Mouse (Mus musculus) cerebellum, adult 11-12 months (tissue): ENCODE measurements at regions not wholly inside any gene's neighbourhood (a gene's known extent, or its start where the extent isn't known, plus 50 kb on each side); places are given as distances from the start of the nearest gene placed in this dataset.
"Not testable (repeated sequence)": the region's sequence is repeated elsewhere in the genome, so short reads cannot be mapped to it uniquely, and the experiment has no call there.

Experiments used
- DNase-seq: peaks from one replicate; pipeline ENCODE4 v3.0.0; 2022

DNA sequence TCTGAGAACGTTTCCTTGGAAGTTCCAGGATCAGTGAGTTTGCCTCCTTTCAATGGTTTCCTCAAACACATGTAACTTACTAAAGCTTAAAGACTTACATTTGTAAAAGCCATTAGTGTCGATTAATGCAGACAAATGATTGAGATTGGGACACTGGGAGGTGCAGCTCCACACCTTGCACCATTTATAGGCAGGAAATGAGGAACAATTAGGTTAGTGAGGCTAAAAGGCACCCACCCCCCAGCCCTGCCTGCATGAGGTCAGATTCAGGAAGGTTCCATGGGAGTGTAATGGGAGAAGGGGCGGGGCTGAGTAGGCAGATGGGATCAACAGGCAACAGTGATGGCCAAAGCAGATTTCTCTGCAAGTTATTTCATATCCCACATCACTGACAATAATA is 131.1 kb upstream of the Gm12728 start:
- no peak for DNase-seq

DNA sequence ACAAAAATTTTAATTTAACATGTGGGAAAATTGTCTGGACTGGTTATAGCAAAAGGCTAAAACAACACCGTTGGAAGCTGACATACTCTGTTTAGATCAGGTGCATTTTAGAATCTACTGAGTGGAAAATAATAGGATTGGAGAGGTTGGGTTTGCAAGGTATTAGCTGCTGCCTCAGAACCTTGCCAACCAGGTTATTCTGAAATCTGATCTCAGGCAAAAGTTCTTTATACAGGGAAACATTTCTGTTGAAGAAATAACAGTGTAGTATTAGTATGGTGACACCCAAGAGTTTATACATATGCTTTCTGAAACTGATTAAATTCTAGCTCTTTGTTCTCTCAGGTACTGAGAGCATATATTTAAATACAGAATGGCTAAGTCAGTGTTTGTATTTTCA is 113.0 kb upstream of the Gm12728 start:
- no peak for DNase-seq

GRCm38 (mm10) chr4:105690716-105691115 is 99.0 kb upstream of the Gm12728 start:
- DNase-seq = no peak

DNA sequence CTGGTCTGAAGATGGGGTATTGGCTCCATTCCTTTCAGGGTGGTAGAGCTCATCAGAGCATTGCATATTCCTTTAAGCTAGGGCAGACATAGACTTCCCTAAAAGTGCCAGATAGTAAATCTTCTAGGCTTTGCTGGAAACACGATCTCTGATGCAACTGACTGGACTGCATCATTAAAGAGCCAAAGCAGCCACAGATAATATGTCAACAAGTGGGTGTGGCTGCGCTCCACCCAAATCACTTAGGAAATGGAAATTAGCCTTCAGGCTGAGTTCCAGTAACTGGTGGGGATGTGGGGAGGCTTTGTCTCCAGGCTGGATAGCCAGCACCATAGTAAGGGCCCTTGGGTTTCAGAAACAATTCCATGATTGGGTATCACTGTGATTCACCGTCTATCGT is 97.3 kb upstream of the Gm12728 start:
- DNase-seq = no peak

- DNase-seq = no peak
Measured at GRCm38 (mm10) chr4:105695895-105696294, 93.8 kb upstream of the Gm12728 start.

DNA sequence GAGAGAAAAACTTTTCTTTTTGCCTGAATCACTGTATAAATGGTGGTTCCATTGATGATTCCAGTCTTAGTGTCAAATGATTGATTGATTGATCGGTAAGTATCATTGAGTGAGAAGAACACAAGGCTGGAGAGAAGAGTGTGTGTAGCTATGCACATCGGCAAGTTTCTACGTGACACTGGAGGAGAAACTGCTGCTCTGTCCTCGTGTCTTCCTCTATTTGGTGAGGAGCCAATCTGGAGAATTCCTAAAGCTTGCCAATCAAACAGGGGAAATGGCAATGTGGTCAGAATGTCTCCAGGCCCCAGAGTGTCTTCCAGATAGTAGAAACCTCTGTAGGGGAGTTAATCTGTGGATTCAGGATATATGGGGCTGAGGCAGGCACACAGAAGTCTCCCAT is 92.5 kb upstream of the Gm12728 start:
- no peak for DNase-seq

DNA sequence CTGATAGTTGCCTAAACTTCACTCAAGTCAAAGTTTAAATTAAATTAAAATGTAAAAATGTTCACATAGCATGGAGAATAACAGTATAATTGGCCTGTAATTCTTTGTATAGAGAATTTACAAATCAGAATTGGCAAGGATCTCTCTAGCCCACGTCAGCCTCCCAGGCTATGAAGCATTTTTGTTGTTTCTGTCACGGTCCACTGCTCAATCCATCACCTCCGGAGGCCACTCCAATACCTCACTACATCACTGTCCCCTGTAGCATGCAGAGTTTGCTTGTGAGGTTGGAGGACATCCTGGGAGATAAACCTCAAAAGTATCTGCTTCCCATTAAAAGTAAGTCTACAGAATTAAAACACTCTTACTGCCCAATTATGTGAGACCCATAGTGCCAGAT is 87.6 kb upstream of the Gm12728 start:
- no peak for DNase-seq

- DNase-seq = no peak
Measured at GRCm38 (mm10) chr4:105703408-105703807, 86.3 kb upstream of the Gm12728 start.

GRCm38 (mm10) chr4:105704271-105704670 is 85.4 kb upstream of the Gm12728 start:
- no peak for DNase-seq

- DNase-seq = no peak
Measured at GRCm38 (mm10) chr4:105705996-105706395, 83.7 kb upstream of the Gm12728 start.

GRCm38 (mm10) chr4:105708080-105708796 is 81.4 kb upstream of the Gm12728 start:
- DNase-seq = no peak

DNA sequence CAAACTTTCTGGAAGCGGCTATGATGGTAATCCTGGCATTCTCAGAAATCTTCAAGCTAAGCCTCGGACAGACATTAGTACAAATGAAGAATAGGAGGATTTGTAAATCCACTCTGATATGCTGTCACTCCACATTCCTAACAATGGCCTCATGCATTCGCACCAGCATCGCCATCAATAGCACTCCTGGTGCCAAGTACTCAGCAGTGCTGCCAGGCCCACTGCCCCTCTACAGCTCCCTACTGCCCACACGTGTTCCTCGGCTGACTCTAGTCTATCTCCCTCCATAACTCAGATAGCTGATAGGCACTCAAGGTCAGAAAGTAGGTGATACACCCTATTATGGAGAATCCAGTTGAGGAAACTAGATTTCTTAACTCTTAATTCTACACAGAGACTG is 75.7 kb upstream of the Gm12728 start:
- peak; percentile 6 for DNase-seq

DNA sequence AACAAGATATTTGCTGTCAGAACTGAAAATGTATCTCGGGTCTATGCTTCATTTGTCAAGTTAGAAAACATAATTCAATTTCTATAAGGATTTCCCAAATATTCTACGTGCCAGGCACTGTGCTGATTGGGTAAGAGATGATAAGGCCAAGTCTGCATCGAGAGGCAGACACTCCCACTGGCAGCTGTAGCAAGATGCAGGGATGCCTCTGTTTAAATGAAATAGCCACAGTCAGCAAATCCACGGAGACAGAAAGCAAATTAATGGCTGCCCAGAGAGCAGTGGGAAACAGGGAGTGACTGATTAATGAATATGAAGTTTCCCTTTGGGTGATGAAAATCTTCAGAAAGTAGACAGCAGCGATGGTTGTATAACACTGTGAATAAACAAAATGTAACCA is 71.6 kb upstream of the Gm12728 start:
- no peak for DNase-seq

DNA sequence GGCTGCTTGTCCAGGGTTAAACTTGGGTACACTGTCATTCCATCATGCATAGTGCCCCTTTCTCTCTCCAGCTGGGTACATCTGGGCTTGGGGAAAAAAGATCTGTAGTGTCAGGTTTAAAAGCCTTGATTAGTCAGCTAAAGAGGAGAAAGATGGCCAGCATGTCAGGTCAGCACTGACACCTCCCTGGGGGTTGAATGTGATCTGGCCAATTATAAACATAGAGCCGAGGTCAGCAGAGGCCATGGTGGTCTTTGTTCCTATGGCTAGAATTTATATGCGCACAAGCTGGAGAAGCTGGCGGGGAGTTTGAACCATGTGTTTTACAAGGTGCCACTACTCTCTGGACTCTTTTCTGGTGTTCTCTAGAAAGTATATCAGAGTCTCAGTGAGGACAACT is 61.0 kb upstream of the Gm12728 start:
- no peak for DNase-seq

GRCm38 (mm10) chr4:105730900-105731299 is 58.8 kb upstream of the Gm12728 start:
- DNase-seq = no peak

DNA sequence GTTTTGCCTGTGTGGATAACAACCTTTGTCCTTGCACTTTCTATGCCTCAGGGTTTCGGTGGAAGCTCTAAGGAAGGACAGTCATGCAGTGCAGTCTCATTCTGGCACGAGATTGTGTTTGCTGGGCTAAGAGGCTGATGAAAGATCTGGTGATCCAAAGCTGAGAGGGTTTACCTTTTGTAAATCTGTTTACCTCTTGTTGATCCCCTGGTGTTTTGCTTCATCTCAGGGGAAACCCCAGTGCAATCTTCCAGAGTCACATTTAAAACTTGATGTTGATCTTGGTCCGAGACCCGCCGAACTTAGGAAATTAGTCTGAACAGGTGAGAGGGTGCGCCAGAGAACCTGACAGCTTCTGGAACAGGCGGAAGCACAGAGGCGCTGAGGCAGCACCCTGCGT is 54.6 kb upstream of the Gm12728 start:
- DNase-seq = not testable (repeated sequence)
